Mouse (Mus musculus): Measurements from ENCODE around the gene Tmem185a.
"Not testable (repeated sequence)": the region's sequence is repeated elsewhere in the genome, so short reads cannot be mapped to it uniquely, and the experiment has no call there.

Gene Tmem185a

DNA sequence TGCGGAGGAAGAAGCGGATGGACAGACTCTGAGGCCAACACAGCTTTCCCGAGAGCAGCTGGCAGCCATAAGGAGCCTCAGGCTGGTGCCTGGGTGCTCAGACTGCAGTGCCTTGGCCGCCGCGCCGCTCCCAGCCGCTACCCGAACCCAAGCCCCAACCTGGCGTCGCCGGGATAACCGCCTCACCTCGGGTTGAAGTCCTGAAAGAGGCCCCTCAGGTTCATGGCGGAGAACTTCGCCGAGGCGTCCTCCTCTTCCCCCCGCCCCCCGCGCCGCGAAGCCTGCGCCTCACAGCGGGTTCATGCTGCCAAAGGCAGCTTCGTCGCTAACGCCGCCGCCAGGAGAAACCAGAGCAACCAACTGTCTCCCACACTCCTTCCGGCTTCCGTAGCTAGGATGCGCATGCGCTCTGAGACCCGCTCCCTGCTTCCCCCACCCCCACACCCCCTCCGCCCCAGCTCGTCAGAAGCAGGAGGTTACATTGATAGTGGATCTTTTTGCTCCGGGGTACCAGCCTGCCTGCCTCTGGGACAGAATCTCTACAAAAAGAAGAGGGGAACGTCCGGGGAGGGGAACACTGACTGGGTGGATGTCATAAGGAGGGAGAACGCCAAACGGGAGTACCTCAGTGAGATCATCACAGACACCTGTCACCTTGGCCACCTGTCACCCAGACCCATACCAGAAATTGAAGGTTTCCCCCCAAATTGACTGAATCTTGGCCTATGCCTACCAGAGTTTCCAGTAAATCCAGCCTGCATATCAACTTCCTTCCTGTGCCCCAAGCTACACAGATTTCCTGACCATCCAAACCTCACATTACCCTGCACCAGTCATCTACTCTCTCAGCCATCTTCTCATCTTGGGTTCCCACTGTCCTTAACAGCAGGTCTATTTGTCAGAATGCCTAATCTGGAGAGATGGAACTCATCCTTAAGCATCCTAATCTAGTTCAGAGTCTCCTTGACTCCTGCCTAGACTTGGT, at the start of gene Tmem185a:
Gene Tmem185a, minus strand, starts transcription at position 389 of the 985 bp plus-strand sequence.
- in situ Hi-C loops (cut with MboI; ENCODE audit: low sequenced_read_pairs), result loop anchor here (10.0 kb wide), 2 partner anchors 88 to 112 kb away; partner anchors contain the start of gene Ids

- in situ Hi-C loops (cut with MboI; ENCODE audit: low sequenced_read_pairs), result not testable (repeated sequence)
Observed at GRCm38 (mm10) chrX:70514413-70514812, 37.4 kb upstream of the Tmem185a start.

DNA sequence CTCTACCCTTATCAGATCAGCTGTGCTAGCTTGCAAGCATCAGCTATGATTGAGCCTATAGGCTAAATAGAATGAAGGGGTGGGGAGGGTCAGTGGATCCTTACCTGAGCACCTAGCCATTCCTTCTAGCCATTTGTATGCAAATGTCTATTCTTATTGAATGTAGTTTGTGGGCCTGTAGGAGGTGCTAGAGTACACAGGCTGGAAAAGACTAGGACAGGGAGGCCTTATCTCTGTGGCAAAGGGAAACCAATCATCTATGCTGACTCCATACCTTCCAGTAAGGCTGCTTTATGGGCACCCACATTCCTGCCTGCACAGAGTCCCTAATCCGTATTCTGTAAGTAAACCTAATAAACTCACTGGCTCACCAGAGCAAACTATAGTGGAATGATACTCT, 10.3 kb upstream of the Tmem185a start:
- in situ Hi-C loops (cut with MboI; ENCODE audit: low sequenced_read_pairs), result not testable (repeated sequence)

GRCm38 (mm10) chrX:70482154-70482553, 5.2 kb upstream of the Tmem185a start:
- in situ Hi-C loops (cut with MboI; ENCODE audit: low sequenced_read_pairs), result no loop called here

DNA sequence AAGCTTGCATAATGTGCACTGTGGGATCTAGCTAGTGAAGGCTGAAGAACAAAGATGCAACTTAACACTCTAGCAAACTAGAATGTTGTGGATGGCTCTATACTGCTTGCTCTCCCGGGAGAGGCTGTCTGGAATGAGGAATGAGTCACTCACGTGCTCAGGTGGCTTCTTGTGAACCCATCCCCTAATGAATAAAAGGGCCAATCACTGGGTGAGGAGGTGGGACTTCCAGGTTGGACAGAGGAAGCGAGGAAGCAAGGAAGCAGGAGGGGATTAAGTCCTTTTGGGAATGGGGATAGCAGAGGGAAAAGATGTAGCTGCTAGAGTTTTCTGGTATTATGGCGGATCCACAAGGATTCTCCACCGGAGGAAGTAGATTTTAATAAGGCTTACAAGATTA, 1.7 kb upstream of the Tmem185a start:
- in situ Hi-C loops (cut with MboI; ENCODE audit: low sequenced_read_pairs), result loop anchor here (10.0 kb wide), 2 partner anchors 86 to 114 kb away; partner anchors contain the start of gene Ids

- in situ Hi-C loops (cut with MboI; ENCODE audit: low sequenced_read_pairs), result loop anchor here (10.0 kb wide), 2 partner anchors 90 to 110 kb away; partner anchors contain the start of gene Ids
Observed at GRCm38 (mm10) chrX:70475215-70475765, 1.7 kb downstream of the Tmem185a start.

- in situ Hi-C loops (cut with MboI; ENCODE audit: low sequenced_read_pairs), result no loop called here
Observed at GRCm38 (mm10) chrX:70466897-70467296, 10.1 kb downstream of the Tmem185a start.

DNA sequence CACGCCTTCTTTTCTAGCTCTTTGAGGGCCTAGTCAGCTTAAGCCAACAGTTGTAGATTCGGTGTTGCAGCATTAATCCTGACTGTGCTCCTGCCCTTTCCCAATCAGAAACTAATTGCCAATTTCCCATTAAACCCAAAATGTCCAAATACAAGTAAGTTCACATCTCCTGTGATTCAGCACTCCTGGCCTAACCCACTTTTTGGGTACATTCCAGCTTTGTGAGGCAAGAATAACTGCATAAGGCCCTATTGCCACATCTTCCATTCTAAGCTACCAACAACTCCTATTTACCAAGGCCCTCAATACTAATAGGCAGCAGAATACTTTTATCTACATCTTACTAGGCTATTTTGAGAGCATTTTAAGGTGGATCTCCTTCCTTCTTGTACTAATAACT, 11.5 kb downstream of the Tmem185a start:
- in situ Hi-C loops (cut with MboI; ENCODE audit: low sequenced_read_pairs), result no loop called here

DNA sequence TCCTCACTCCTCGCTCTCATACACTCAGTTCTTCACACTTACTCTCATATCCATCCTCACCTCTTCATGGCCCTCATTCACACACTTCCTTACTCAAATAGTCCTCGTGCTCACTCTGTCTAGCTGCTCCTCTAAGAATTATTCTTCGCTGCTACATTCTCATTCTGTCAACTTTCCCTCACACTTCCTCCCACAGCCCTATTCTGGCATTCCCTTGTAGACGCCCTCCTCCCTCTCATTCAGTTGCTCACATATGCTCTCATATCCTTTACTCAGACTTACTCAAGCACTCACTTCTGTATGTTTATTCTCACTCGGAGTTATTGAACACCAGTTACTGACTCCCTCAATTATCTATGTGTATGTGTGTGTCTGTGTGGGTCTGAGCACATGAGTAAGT, 13.4 kb downstream of the Tmem185a start:
- in situ Hi-C loops (cut with MboI; ENCODE audit: low sequenced_read_pairs), result no loop called here

DNA sequence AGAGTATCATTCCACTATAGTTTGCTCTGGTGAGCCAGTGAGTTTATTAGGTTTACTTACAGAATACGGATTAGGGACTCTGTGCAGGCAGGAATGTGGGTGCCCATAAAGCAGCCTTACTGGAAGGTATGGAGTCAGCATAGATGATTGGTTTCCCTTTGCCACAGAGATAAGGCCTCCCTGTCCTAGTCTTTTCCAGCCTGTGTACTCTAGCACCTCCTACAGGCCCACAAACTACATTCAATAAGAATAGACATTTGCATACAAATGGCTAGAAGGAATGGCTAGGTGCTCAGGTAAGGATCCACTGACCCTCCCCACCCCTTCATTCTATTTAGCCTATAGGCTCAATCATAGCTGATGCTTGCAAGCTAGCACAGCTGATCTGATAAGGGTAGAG, 24.6 kb downstream of the Tmem185a start:
- in situ Hi-C loops (cut with MboI; ENCODE audit: low sequenced_read_pairs), result not testable (repeated sequence)

- in situ Hi-C loops (cut with MboI; ENCODE audit: low sequenced_read_pairs), result not testable (repeated sequence)
Observed at GRCm38 (mm10) chrX:70425473-70425872, 51.5 kb downstream of the Tmem185a start.
